Mouse (Mus musculus): ENCODE measurements at regions not wholly inside any gene's neighbourhood (a gene's known extent, or its start where the extent isn't known, plus 50 kb on each side); places are given as distances from the start of the nearest gene placed in this dataset.

- TF ChIP-seq CTCF (IDR thresholded peaks at IDR 0.05; ENCODE audit: insufficient read depth, low read length): no peak
- TF ChIP-seq POLR2A (IDR thresholded peaks at IDR 0.05; ENCODE audit: borderline replicate concordance, extremely low read depth, low read depth, low read length): no peak
Observed at GRCm38 (mm10) chr3:37874864-37875263, 150.6 kb upstream of the Gm5148 start.

All from lung, adult 2 months (tissue).